Mouse (Mus musculus): Measurements from ENCODE around the gene Lmo3. TPM values are rescaled to one million over a fixed set of nuclear protein-coding genes. Genes with fewer than 3 reads are reported as not detected.

The Lmo3 gene
- under 1 TPM; 0.91 to 0.99 TPM for total RNA-seq (2021)
- long read RNA-seq, experiment 1, partial matches to known transcripts: 0 of 1 reads
- long read RNA-seq, experiment 1, other reads (novel, unspliced or antisense): 0 of 1 reads
- long read RNA-seq, experiment 2: 0 reads

GRCm38 (mm10) chr6:138581734-138582505 lies at the start of gene Lmo3:
Lmo3 (minus strand) TSS chr6:138581968.
- no peak for DNase-seq

- peak; percentile 6 for DNase-seq
Measured at GRCm38 (mm10) chr6:138620786-138621185, 39.0 kb upstream of the Lmo3 start.

GRCm38 (mm10) chr6:138618396-138618795 lies 36.6 kb upstream of the Lmo3 start:
- DNase-seq: peak; percentile 25

GRCm38 (mm10) chr6:138597016-138597415 lies 15.2 kb upstream of the Lmo3 start:
- DNase-seq: no peak

- DNase-seq: no peak
Measured at GRCm38 (mm10) chr6:138595991-138596698, 14.4 kb upstream of the Lmo3 start.

GRCm38 (mm10) chr6:138583314-138583713 lies 1.5 kb upstream of the Lmo3 start:
- DNase-seq: peak; percentile 25

GRCm38 (mm10) chr6:138582506-138583000 lies 785 bp upstream of the Lmo3 start:
- no peak for DNase-seq

- DNase-seq: no peak
Measured at GRCm38 (mm10) chr6:138580491-138581076, 1.2 kb downstream of the Lmo3 start.

- DNase-seq: no peak
Measured at GRCm38 (mm10) chr6:138563416-138563815, 18.4 kb downstream of the Lmo3 start.

- DNase-seq: no peak
Measured at GRCm38 (mm10) chr6:138552144-138552543, 29.6 kb downstream of the Lmo3 start.

GRCm38 (mm10) chr6:138534879-138535278 lies 46.9 kb downstream of the Lmo3 start:
- no peak for DNase-seq

- DNase-seq: no peak
Measured at GRCm38 (mm10) chr6:138506642-138507041, 75.1 kb downstream of the Lmo3 start.

- DNase-seq: no peak
Measured at GRCm38 (mm10) chr6:138503946-138504345, 77.8 kb downstream of the Lmo3 start.

GRCm38 (mm10) chr6:138482834-138483233 lies 98.9 kb downstream of the Lmo3 start:
- no peak for DNase-seq

- peak; percentile 82 for DNase-seq
Measured at GRCm38 (mm10) chr6:138477611-138478010, 104.2 kb downstream of the Lmo3 start.

- DNase-seq: no peak
Measured at GRCm38 (mm10) chr6:138469204-138469603, 112.6 kb downstream of the Lmo3 start.

GRCm38 (mm10) chr6:138444515-138445048 lies 137.2 kb downstream of the Lmo3 start:
- DNase-seq: no peak

- DNase-seq: no peak
Measured at GRCm38 (mm10) chr6:138437351-138437750, 144.4 kb downstream of the Lmo3 start.

- no peak for DNase-seq
Measured at GRCm38 (mm10) chr6:138436813-138437212, 145.0 kb downstream of the Lmo3 start.

GRCm38 (mm10) chr6:138427394-138427793 lies 154.4 kb downstream of the Lmo3 start:
- no peak for DNase-seq

GRCm38 (mm10) chr6:138426894-138427293 lies 154.9 kb downstream of the Lmo3 start:
- DNase-seq: no peak

GRCm38 (mm10) chr6:138424514-138425225 lies 157.1 kb downstream of the Lmo3 start:
- no peak for DNase-seq

Measured in adrenal gland, postnatal 10 days (tissue).